Mouse (Mus musculus) CH12.LX (cell line): ENCODE results near the gene Hdac5.

Experiments
- CTCF ChIP-seq, 2 experiments: IDR thresholded peaks in 1 of 2; conservative IDR thresholded peaks in 1 of 2; 2 replicates each; pipeline ENCODE4 v1.5.1; 2011 to 2012; ENCODE audit warnings: low read depth in 2 of 2, low read length in 2 of 2, improper control_type of control experiment in 1 of 2, inconsistent platforms in 1 of 2, mild to moderate bottlenecking in 1 of 2, moderate library complexity in 1 of 2
- E2F4 ChIP-seq: IDR thresholded peaks from 2 replicates; pipeline ENCODE4 v1.6.1; 2011; ENCODE audit warnings: low read depth, low read length, improper control_type of control experiment; ENCODE audit not compliant: insufficient replicate concordance
- KAT2A ChIP-seq: IDR thresholded peaks from 2 replicates; pipeline ENCODE4 v1.6.1; 2012; ENCODE audit warnings: low read length, improper control_type of control experiment, inconsistent platforms; ENCODE audit not compliant: insufficient replicate concordance
- MAFK ChIP-seq: IDR thresholded peaks from 2 replicates; pipeline ENCODE4 v1.6.1; 2011; ENCODE audit warnings: low read length, improper control_type of control experiment; ENCODE audit not compliant: insufficient replicate concordance
- MXI1 ChIP-seq: IDR thresholded peaks from 2 replicates; pipeline ENCODE4 v1.6.1; 2011; ENCODE audit warnings: mild to moderate bottlenecking, low read depth, low read length, improper control_type of control experiment
- MYC ChIP-seq: IDR thresholded peaks from 2 replicates; pipeline ENCODE4 v1.6.1; 2011; ENCODE audit warnings: low read depth, mild to moderate bottlenecking, improper control_type of control experiment, low read length
- NELFE ChIP-seq: IDR thresholded peaks from 2 replicates; pipeline ENCODE4 v1.6.1; 2011; ENCODE audit warnings: low read depth, low read length, improper control_type of control experiment
- USF1 ChIP-seq: IDR thresholded peaks from 2 replicates; pipeline ENCODE4 v1.6.1; 2014; ENCODE audit warnings: low read depth, mild to moderate bottlenecking, inconsistent platforms, low read length, improper control_type of control experiment

DNA sequence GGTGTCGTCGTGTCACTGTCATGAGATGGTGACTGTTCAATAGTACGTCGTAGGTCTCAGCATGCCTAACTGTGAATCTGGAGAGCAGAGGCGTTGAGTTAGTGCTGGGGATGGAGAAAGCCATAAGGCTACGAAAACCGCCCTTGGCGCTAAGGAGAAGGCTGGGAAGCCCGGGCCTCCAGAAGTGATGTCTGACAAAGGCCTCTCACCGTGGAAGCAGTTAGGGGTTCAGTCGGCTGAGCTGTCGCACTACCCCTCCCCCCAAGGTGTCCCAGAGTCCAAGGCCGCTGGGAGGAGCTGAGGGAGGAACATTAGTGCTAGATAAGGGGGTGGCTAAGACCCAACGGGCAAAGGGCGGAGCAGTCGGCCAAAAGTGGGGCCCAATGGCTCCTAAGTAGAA, 84.0 kb downstream of the Hdac5 start:
- no peak for TF ChIP-seq NELFE
- TF ChIP-seq CTCF (conservative IDR thresholded peaks at IDR 0.05 in 1 of 2, IDR thresholded peaks at IDR 0.05 in 1 of 2; ENCODE audit: low read depth in 2 of 2, low read length in 2 of 2) = no peak
- TF ChIP-seq MYC = no peak
- no peak for TF ChIP-seq MAFK
- no peak for TF ChIP-seq MXI1
- no peak for TF ChIP-seq E2F4
- no peak for TF ChIP-seq USF1
- no peak for TF ChIP-seq KAT2A
